Mouse (Mus musculus) embryonic fibroblast, embryonic 13.5 days (primary cell): Measurements from ENCODE around the gene Eri3. TPM values are rescaled to one million over a fixed set of nuclear protein-coding genes. Genes with fewer than 3 reads are reported as not detected.

ENCODE experiments used
- H3K27ac ChIP-seq: 2 replicates; pipeline ENCODE4 v1.5.1; 2012; ENCODE audit warnings: low read length, control low read depth, inconsistent platforms; ENCODE audit not compliant: insufficient read depth
- H3K4me1 ChIP-seq: 2 replicates; pipeline ENCODE4 v1.6.1; 2011; ENCODE audit warnings: low read length; ENCODE audit not compliant: control insufficient read depth, insufficient read depth
- H3K4me3 ChIP-seq: 2 replicates; pipeline ENCODE4 v1.5.1; 2011; ENCODE audit warnings: mild to moderate bottlenecking, control low read depth, low read length; ENCODE audit not compliant: insufficient read depth
- CTCF ChIP-seq: IDR thresholded peaks from 2 replicates; pipeline ENCODE4 v1.5.1; 2011; ENCODE audit warnings: mild to moderate bottlenecking, control low read depth, low read length, moderate library complexity, borderline replicate concordance; ENCODE audit not compliant: insufficient read depth
- POLR2A ChIP-seq: IDR thresholded peaks from 2 replicates; pipeline ENCODE4 v1.6.1; 2011; ENCODE audit warnings: low read depth, mild to moderate bottlenecking, control low read depth, low read length, moderate library complexity
- polyA plus RNA-seq: library from polyadenylated mRNA; stranded (reverse); fragments of >200 nt; gene quantifications from 2 replicates; pipeline ENCODE4 v1.2.4, GENCODE M21; 2011; ENCODE audit warnings: low read depth; ENCODE audit not compliant: missing spikeins, insufficient read length

Gene Eri3
- polyA plus RNA-seq, 1 experiment: 67.3 TPM

DNA sequence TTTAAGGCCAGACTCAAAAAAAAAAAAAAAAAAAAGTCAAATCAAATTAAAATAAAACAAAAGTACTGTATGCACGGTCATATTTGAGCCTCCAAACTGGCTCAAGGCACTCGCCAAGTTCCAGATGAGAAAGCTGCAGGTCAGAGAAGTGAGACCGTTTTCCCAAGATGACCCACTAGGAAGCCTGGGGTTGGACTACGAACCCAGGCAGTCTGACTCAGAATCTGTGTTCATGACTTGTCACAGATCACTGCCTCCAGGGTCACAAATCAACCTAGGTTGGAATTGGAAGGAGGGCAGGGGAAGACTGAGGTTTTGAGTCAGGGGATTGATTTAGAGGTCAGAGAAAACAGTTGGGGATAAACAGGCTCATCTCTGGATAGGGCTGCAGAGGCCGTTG lies 9.6 kb upstream of the Eri3 start:
- no peak overlapping the region for H3K4me3 ChIP-seq
- no peak overlapping the region for H3K27ac ChIP-seq
- H3K4me1 ChIP-seq: no peaks in the 10 kb centered on the region
- no peak for TF ChIP-seq CTCF
- no peak for TF ChIP-seq POLR2A

DNA sequence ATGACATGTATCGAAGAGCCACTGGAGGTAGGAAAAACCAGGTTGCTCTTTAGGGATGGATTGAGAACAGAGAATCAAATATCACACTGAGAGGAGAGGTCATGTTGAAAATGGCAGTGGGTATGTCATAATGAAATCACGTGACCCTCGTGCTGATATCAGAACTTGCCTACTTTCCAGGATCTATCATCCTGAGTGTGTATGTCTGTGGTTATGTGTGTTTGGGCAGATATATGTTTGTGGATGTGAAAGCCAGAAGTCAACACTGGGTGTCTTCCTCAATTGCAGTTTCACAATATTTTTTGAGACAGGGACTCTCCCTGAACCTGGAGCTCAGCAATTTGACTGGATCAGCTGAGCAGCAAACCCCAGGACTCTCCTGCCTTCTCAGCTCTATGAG lies 4.7 kb upstream of the Eri3 start:
- H3K27ac ChIP-seq: no peak overlapping the region
- no peak for TF ChIP-seq POLR2A
- no peak for TF ChIP-seq CTCF
- no peaks in the 10 kb centered on the region for H3K4me1 ChIP-seq
- H3K4me3 ChIP-seq: no peak overlapping the region

DNA sequence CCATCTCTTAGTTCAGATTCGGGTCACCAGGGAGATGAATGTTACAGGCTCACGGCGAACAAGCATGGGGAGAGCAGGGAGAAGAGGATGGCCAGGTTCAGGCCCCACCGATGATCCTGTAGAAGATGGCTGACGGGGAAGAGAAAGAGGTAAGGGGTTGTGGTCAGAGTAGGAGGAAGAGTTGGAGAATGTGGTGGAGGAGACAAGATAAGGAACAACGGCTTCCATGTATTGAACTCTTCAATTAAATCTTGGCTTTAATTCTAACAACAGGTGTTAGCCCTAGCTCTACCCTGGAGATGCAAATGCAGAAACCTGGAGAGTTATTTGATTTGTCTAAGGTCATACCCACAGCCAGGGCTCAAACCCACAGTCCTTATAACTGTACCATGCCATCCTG lies 3.5 kb upstream of the Eri3 start:
- TF ChIP-seq POLR2A (no peak), CTCF (no peak)
- H3K4me3 ChIP-seq: no peak overlapping the region
- no peaks in the 10 kb centered on the region for H3K4me1 ChIP-seq
- H3K27ac ChIP-seq: no peak overlapping the region

DNA sequence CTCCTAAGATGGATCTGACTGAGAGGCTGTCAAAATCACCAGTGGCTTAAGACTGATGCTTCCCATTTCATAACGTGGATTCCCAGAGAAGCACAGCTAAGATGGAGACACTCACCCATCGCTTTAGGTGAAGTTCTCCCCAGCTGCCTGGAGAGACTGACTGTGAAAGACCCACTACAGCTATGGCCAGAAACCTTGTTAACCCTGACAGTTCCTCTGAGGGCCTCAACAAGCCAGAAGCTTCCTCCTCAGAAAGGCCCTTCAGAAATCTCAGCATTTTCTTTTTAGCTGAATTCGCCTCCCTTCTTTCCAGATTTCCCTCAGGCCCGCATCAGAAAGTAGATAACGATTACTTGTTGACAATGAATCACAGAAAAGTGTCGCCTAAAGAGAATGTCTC lies 589 bp upstream of the Eri3 start:
- TF ChIP-seq POLR2A: no peak
- no peak for TF ChIP-seq CTCF
- Histone ChIP-seq H3K27ac (peak overlapping the region; percentile 23), H3K4me1 (no peaks in the 10 kb centered on the region), H3K4me3 (peak overlapping the region; percentile 17)

DNA sequence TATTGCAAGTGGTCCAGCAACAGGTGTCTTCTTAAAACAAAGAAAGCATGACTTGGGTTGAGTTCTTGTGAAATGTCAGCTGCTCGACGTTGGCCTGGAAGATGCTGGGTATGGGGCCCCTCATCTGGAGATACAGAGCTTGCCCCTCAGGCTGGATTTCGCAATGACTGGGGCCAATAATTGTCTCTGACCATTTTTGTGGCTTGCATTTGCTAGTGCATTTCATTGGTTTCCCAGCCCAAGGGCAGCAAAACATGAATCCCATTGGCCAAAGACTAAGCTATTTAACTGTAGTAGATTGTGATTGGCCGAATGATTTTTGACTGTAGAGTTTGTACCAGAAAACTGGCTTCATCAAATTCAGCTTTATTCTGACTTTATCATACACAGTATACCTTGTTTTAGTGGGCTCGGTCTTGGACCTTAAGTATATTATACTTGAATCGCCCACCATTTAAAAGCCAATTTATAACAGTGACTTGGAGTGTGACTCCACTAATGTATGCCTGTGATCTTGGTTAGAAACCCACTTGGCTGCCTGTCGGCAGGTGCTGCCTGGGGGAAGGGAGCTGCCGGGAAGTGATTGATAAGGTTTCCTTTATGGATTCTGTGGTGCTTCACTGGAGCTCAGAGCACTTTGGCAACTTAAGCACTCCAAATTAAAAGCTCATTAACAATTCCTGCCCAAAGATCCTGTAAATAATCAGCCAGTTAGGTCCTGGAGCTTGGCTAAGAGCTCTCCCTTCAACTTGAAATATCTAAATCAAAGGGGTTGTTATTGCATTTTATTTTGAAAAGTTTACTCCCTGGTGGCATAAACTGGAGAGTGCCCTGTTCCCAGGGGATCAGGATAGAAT lies 1.2 kb downstream of the Eri3 start:
- no peaks in the 10 kb centered on the region for H3K4me1 ChIP-seq
- no peak overlapping the region for H3K27ac ChIP-seq
- H3K4me3 ChIP-seq: peak overlapping the region; percentile 80
- TF ChIP-seq CTCF (no peak), POLR2A (no peak)

DNA sequence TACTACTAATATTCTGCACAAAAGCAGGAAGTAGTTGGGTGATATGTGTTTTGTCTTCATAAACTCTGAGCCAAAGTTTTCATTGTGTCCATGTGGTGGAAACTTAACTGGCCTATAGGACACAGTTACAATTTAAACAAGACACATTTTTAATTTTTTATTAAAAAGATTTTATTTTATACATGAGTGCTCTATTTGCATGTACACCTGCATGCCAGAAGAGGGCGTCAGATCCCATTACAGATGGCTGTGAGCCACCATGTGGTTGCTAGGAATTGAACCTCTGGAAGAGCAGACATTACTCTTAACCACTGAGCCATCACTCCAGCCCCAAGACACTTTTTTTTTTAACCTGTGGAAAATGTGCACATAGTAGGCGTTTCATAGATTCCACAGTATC lies 5.3 kb downstream of the Eri3 start:
- Histone ChIP-seq H3K27ac (no peak overlapping the region), H3K4me1 (no peaks in the 10 kb centered on the region), H3K4me3 (no peak overlapping the region)
- TF ChIP-seq POLR2A (no peak), CTCF (no peak)

DNA sequence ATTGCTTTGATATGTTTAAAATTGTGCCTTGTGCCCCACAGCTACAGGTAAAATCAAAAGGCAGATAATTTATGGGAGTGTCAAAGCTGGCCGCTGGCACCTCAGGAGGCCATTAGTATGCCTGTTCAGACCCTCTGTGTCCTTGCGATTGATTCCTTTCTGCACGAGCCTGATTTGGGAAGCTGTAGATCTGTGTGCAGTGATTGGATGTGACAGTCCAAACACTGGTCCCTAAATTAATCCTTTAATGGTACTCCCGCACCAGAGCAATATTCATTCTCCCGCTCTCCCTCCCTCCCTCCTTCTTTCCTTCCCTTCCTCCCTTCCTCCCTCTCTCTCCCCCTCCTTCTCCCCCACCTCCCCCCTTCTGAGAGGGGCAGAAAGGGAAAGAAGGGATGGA lies 6.2 kb downstream of the Eri3 start:
- H3K27ac ChIP-seq: no peak overlapping the region
- H3K4me1 ChIP-seq: no peaks in the 10 kb centered on the region
- H3K4me3 ChIP-seq: no peak overlapping the region
- TF ChIP-seq POLR2A (no peak), CTCF (no peak)

DNA sequence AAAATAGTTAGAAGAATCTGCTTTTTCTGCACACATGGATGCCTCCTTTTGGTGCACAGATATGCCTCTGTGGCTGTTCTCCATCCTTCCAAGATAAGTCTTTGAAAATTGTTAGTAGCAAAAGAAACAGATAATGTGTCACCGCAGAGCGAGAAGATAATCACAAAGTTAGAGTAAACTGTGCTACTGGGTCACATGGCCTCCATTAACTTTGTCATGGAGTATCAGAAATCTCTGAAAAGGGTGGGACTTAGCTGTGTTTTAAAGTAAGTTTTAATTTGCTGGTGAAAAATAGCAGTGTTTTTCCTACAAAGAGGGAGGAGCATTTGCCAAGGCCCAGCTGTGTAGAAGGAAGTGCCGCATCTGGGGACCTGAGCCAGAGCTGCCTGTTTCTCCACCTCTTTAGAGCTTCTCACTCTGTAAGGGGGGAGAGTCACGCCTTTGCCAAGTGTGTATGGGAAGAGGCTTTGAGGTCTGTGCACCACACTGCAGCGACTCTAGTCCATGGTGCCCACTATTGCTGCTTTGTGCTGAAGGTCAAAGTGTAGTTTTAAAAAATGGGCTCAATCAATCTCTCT lies 7.0 kb downstream of the Eri3 start:
- H3K27ac ChIP-seq: no peak overlapping the region
- H3K4me3 ChIP-seq: no peak overlapping the region
- TF ChIP-seq POLR2A: no peak
- TF ChIP-seq CTCF: no peak
- H3K4me1 ChIP-seq: no peaks in the 10 kb centered on the region

DNA sequence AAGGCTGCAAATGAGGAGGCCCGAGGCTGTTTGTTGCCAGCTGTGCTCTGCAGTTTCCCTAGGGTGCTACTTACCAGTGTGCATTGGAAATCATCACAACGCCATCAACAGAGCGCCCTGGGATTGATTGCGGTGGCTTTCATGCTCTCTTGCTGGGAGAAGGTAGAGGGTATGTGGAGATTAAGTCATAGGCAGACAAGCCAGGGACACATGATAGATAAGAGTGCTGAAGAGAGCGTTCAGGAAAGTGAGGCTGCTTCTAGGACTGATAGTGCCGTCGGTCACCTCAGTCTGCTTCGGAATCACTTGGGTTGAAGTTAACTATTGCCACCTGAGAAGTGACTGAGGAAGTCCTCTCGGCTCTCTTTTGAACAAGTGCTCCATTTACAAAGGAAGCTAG lies 13.8 kb downstream of the Eri3 start:
- no peak overlapping the region for H3K27ac ChIP-seq
- TF ChIP-seq CTCF (no peak), POLR2A (no peak)

DNA sequence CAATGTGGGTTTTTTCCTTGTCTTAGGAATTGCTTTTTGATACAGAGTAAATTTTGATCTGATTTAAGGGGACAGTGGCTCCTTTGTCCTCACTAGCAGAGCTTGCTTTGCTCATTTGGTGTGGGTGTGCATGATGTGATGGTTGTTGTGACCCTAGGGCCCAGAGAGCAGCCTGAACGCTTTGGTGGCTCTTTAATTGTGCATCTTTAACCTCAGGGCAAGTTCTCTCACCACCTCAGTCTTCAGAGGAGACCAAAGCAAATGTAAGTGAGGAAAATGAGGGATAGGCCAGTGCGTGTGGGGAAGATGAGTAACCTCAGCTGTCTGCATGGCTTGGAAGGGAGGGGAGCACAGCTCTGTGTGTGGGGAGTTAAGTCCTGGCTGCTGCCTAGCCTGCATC lies 18.7 kb downstream of the Eri3 start:
- TF ChIP-seq CTCF (no peak), POLR2A (no peak)
- no peaks in the 10 kb centered on the region for H3K4me1 ChIP-seq

More for the DNA sequence above, 13.8 kb downstream of the Eri3 start:
- no peak overlapping the region for H3K4me3 ChIP-seq
- no peaks in the 10 kb centered on the region for H3K4me1 ChIP-seq

DNA sequence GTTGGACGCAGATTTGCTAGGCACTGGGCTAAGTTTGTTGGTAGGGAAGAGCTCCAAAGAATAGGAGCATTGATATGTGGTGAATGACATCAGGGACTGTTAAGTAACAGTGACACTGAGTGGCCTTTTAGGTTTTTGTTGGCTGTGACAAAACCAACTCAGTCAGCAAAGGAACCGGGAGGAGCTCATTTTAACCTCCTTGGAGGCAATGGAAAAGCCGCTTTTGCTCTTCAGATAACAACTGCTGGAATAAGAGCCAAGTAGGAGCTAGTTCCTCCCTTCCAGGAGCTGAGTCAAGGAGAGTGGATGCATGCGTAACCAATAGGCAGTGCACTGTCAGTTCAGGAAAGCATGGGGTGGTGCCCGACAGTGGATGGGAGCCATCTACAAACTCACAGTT lies 20.8 kb downstream of the Eri3 start:
- no peak overlapping the region for H3K27ac ChIP-seq
- TF ChIP-seq CTCF: no peak
- TF ChIP-seq POLR2A: no peak
- H3K4me3 ChIP-seq: no peak overlapping the region
- H3K4me1 ChIP-seq: no peaks in the 10 kb centered on the region

More for the DNA sequence above, 18.7 kb downstream of the Eri3 start:
- Histone ChIP-seq H3K4me3 (no peak overlapping the region), H3K27ac (no peak overlapping the region)
